Mouse (Mus musculus) intestine, embryonic 15.5 days (tissue): ENCODE results near the gene Cst3. TPM values are rescaled to one million over a fixed set of nuclear protein-coding genes. Genes with fewer than 3 reads are reported as not detected.

Source experiments
- ATAC-seq: fragments of 200-750 bp; cut with Nextera tagmentation; 2 replicates; pipeline ENCODE4 v1.8.0; 2017; ENCODE audit warnings: moderate TSS enrichment, moderate library complexity
- H3K27ac ChIP-seq: fragments of 300-500 bp; sonication (generic); 2 replicates; pipeline ENCODE4 v1.5.1; 2015; ENCODE audit warnings: mild to moderate bottlenecking, inconsistent platforms
- H3K27me3 ChIP-seq: fragments of 300-500 bp; sonication (generic); replicated peaks from 2 replicates; pipeline ENCODE4 v1.6.1; 2015; ENCODE audit warnings: inconsistent platforms
- H3K36me3 ChIP-seq: fragments of 300-500 bp; sonication (generic); 2 replicates; pipeline ENCODE4 v1.6.1; 2015; ENCODE audit warnings: inconsistent platforms
- H3K4me1 ChIP-seq: fragments of 300-500 bp; sonication (generic); replicated peaks from 2 replicates; pipeline ENCODE4 v1.6.1; 2015; ENCODE audit warnings: inconsistent platforms
- H3K4me2 ChIP-seq: fragments of 300-500 bp; sonication (generic); replicated peaks from 2 replicates; pipeline ENCODE4 v1.6.1; 2015; ENCODE audit warnings: mild to moderate bottlenecking, inconsistent platforms
- H3K4me3 ChIP-seq: fragments of 300-500 bp; sonication (generic); replicated peaks from 2 replicates; pipeline ENCODE4 v1.5.1; 2015; ENCODE audit warnings: inconsistent platforms
- H3K9ac ChIP-seq: fragments of 300-500 bp; sonication (generic); 2 replicates; pipeline ENCODE4 v1.6.1; 2015; ENCODE audit warnings: inconsistent platforms
- H3K9me3 ChIP-seq: fragments of 300-500 bp; sonication (generic); 2 replicates; pipeline ENCODE4 v1.6.1; 2016; ENCODE audit warnings: inconsistent platforms
- WGBS: fragments of 180-500 bp; shearing (Covaris S2); methylation state at CpG from one replicate; pipeline ENCODE4 v1.1.7; 2015; 5-methylcytosine and 5-hydroxymethylcytosine counted together
- polyA plus RNA-seq: library from polyadenylated mRNA; unstranded; fragments of >200 nt; fragmentation: Nextera tagmentation; extraction: Ambion mirVana; gene quantifications from 2 replicates; pipeline ENCODE4 v1.2.1, GENCODE M21; 2015

The Cst3 gene
- polyA plus RNA-seq = 349 and 390 TPM in 2 replicates

DNA sequence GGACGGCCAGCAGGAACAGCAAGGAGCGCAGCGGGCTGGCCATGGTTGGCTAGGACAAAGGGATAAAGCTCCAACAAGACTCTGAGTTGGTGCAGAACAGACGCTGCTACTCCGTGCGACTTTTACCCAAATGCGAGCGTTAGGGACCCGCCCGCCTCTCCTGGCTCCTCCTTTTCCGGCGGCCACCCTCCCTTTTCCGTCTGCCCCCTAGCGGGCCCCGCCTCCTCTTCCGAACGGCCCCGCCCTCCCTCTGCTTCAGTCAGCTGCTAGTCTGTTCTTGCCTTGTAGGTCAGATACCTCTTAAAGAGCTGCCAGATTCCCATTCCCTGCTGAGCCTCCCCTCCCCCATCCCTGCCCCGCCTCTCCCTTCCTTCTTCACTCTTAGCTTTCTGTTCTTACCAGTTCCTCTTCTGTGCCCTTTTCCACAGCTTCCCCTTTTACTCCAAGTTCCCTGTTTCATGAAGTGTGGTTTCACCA is at the start of gene Cst3:
Gene Cst3 (minus strand): TSS at position 358 of the 477 bp plus-strand sequence.
- peak within 1 kb of the TSS; percentile 73 for H3K4me3 ChIP-seq

DNA sequence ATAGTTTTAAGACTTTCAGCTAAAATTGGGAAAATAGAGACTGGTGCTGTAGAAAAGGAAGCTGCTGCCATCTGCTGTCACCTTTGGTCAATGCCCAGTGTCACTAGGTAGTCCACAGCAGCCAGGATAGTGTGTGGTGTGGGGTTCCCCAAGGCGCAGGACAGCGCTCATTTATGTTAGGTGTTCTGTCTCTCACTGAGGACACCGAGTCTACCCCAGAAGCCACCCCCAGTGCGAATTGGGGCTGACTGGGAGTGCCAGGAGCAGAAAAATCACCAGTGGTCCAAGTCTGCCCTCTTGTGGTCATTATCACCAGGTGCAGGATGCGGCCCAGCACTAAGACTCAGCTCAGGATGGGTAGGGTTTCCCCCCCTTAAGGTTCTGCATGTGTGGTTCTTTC is 26.8 kb upstream of the Cst3 start:
- H3K9me3 ChIP-seq = no peaks in the 10 kb centered on the region
- H3K4me3 ChIP-seq = no peak overlapping the region
- peak; percentile 86 for ATAC-seq
- no peaks in the 10 kb centered on the region for H3K36me3 ChIP-seq
- H3K4me2 ChIP-seq = peak overlapping the region; percentile 34
- H3K27ac ChIP-seq = no peak overlapping the region
- H3K27me3 ChIP-seq = no peaks in the 10 kb centered on the region
- no peaks in the 10 kb centered on the region for H3K4me1 ChIP-seq
- no peak overlapping the region for H3K9ac ChIP-seq
- WGBS = 8% methylated on average over 5 of the region's 5 CpGs

More for the DNA sequence above, at the start of gene Cst3:
- Histone ChIP-seq H3K4me2 (peak within 1 kb of the TSS; percentile 64), H3K9ac (peak within 1 kb of the TSS; percentile 83), H3K27ac (peak within 1 kb of the TSS; percentile 88), H3K27me3 (no peaks in the 10 kb centered on the region), H3K9me3 (no peaks in the 10 kb centered on the region), H3K36me3 (0 out of 2 replicates have a peak, but pooled peaks cover 5% of the 10 kb centered on the region), H3K4me1 (peaks cover 17% of the 10 kb centered on the region; the same call in 1 of the 2 replicates)
- ATAC-seq = peak; percentile 98
- WGBS = under 1% methylated on average over 18 of the region's 19 CpGs

DNA sequence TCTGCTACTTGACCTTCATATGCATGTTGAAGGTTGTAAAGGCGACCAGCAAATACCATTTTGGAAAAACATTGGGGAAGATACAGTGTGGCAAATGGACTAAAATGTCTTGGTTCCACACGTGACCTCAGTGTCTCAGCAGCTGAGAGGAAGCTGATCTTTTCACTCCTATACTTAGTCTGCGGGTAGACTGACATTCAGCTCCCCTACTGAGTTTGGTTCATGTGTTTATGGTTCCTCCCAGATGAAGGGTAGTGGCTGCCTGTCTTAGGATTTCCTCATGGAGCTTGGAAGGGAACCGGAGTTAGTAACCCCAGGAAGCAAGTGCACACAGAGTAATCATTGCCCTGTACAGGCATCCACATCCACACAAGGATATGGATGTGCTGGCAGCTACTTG is 24.8 kb upstream of the Cst3 start:
- ATAC-seq = no peak
- whole genome bisulfite sequencing = 68% methylated on average over 4 of the region's 4 CpGs

GRCm38 (mm10) chr2:148896219-148896618 is 20.7 kb upstream of the Cst3 start:
- no peak overlapping the region for H3K4me2 ChIP-seq
- H3K9ac ChIP-seq = no peak overlapping the region
- H3K27me3 ChIP-seq = no peaks in the 10 kb centered on the region
- H3K4me1 ChIP-seq = no peaks in the 10 kb centered on the region
- H3K27ac ChIP-seq = no peak overlapping the region
- 77% methylated on average over 1 of the region's 1 CpGs for WGBS
- ATAC-seq = no peak
- H3K9me3 ChIP-seq = no peaks in the 10 kb centered on the region
- no peaks in the 10 kb centered on the region for H3K36me3 ChIP-seq
- no peak overlapping the region for H3K4me3 ChIP-seq

More for the DNA sequence above, 24.8 kb upstream of the Cst3 start:
- no peaks in the 10 kb centered on the region for H3K36me3 ChIP-seq
- H3K4me1 ChIP-seq = no peaks in the 10 kb centered on the region
- H3K9me3 ChIP-seq = no peaks in the 10 kb centered on the region
- no peaks in the 10 kb centered on the region for H3K27me3 ChIP-seq
- H3K9ac ChIP-seq = no peak overlapping the region
- H3K27ac ChIP-seq = no peak overlapping the region
- H3K4me3 ChIP-seq = no peak overlapping the region
- no peak overlapping the region for H3K4me2 ChIP-seq

- H3K27me3 ChIP-seq = no peaks in the 10 kb centered on the region
- no peak overlapping the region for H3K27ac ChIP-seq
- no peak for ATAC-seq
- H3K36me3 ChIP-seq = no peaks in the 10 kb centered on the region
- no peaks in the 10 kb centered on the region for H3K4me1 ChIP-seq
- H3K4me3 ChIP-seq = no peak overlapping the region
- H3K4me2 ChIP-seq = no peak overlapping the region
- H3K9ac ChIP-seq = no peak overlapping the region
- H3K9me3 ChIP-seq = no peaks in the 10 kb centered on the region
Measured at GRCm38 (mm10) chr2:148893107-148893506, 17.6 kb upstream of the Cst3 start.

GRCm38 (mm10) chr2:148890021-148890851 is 14.7 kb upstream of the Cst3 start:
- H3K27ac ChIP-seq = no peak overlapping the region
- no peak overlapping the region for H3K9ac ChIP-seq
- H3K4me2 ChIP-seq = no peak overlapping the region
- no peak overlapping the region for H3K4me3 ChIP-seq
- no peaks in the 10 kb centered on the region for H3K4me1 ChIP-seq
- ATAC-seq = no peak; the same call in 1 of the 2 replicates
- H3K27me3 ChIP-seq = no peaks in the 10 kb centered on the region
- H3K9me3 ChIP-seq = no peaks in the 10 kb centered on the region
- no peaks in the 10 kb centered on the region for H3K36me3 ChIP-seq
- WGBS = 70% methylated on average over 5 of the region's 5 CpGs

GRCm38 (mm10) chr2:148889331-148890010 is 14.0 kb upstream of the Cst3 start:
- 71% methylated on average over 3 of the region's 3 CpGs for WGBS

DNA sequence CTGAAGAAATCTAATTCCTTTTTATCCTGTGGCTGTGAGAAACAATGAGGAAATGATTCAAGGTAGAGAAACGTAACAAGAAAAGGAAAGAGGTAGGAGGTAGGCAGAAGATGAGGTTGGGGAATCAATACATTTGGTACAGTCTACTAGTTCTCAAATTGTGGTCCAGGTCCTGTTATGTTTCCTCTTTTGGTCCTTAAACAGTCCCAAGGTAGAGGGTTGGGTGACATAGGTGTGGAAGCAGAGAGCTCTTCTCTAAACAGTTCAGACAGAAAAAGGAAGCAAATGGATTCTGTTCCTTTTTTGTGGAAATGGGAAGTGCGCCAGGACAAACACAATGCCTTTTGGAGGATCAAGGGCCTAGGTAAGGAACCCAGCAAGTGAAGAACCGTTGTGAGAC is 13.4 kb upstream of the Cst3 start:
- Histone ChIP-seq H3K4me1 (no peaks in the 10 kb centered on the region), H3K27ac (no peak overlapping the region), H3K4me3 (no peak overlapping the region), H3K36me3 (no peaks in the 10 kb centered on the region), H3K9me3 (no peaks in the 10 kb centered on the region), H3K27me3 (no peaks in the 10 kb centered on the region), H3K4me2 (no peak overlapping the region), H3K9ac (no peak overlapping the region)
- WGBS = 83% methylated on average over 3 of the region's 3 CpGs
- ATAC-seq = no peak

More at GRCm38 (mm10) chr2:148889331-148890010, 14.0 kb upstream of the Cst3 start:
- Histone ChIP-seq H3K9me3 (no peaks in the 10 kb centered on the region), H3K4me1 (no peaks in the 10 kb centered on the region), H3K27me3 (no peaks in the 10 kb centered on the region), H3K27ac (no peak overlapping the region), H3K4me3 (no peak overlapping the region), H3K4me2 (no peak overlapping the region), H3K9ac (no peak overlapping the region), H3K36me3 (no peaks in the 10 kb centered on the region)
- no peak for ATAC-seq

GRCm38 (mm10) chr2:148884738-148885137 is 9.2 kb upstream of the Cst3 start:
- H3K4me3 ChIP-seq = no peak overlapping the region
- H3K4me1 ChIP-seq = no peaks in the 10 kb centered on the region
- no peak overlapping the region for H3K4me2 ChIP-seq
- H3K27ac ChIP-seq = no peak overlapping the region
- H3K9ac ChIP-seq = no peak overlapping the region
- no peaks in the 10 kb centered on the region for H3K9me3 ChIP-seq
- no peaks in the 10 kb centered on the region for H3K36me3 ChIP-seq
- H3K27me3 ChIP-seq = no peaks in the 10 kb centered on the region
- ATAC-seq = no peak

GRCm38 (mm10) chr2:148879199-148879598 is 3.7 kb upstream of the Cst3 start:
- ATAC-seq = no peak
- Histone ChIP-seq H3K9ac (no peak overlapping the region), H3K9me3 (no peaks in the 10 kb centered on the region), H3K4me1 (peaks cover 5% of the 10 kb centered on the region; the same call in 1 of the 2 replicates), H3K27ac (no peak overlapping the region), H3K4me2 (no peak overlapping the region), H3K27me3 (no peaks in the 10 kb centered on the region), H3K36me3 (no peaks in the 10 kb centered on the region), H3K4me3 (no peak overlapping the region)
- 70% methylated on average over 1 of the region's 1 CpGs for WGBS

DNA sequence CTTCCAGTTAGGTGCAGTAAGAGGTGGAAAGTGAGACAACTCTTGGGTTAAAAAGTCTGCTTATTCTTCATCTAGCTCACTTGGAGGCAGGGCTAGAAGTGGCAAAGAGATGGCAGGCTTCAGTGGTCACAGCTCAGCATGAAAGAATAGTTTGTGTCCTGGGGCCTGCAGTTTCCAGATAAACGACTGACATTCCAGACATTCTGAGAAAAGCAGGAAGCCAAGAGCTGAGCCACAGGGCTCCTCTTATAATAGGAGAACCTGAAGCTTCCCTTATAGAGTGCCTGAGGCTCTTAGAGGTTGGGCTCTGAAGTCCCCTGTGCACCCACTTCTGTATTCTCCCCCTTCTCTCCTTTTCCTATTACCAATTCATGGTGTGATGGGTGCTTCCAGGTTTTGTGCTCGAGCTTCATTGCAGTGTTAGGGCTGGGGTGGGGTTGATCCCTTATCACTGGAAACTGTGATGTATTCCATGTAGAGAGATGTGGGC is 3.2 kb upstream of the Cst3 start:
- no peaks in the 10 kb centered on the region for H3K36me3 ChIP-seq
- no peaks in the 10 kb centered on the region for H3K27me3 ChIP-seq
- no peak overlapping the region for H3K9ac ChIP-seq
- 11% methylated on average over 2 of the region's 2 CpGs for WGBS
- no peak for ATAC-seq
- no peak overlapping the region for H3K4me2 ChIP-seq
- H3K4me3 ChIP-seq = no peak overlapping the region
- H3K27ac ChIP-seq = no peak overlapping the region
- H3K4me1 ChIP-seq = peaks cover 10% of the 10 kb centered on the region; the same call in 1 of the 2 replicates
- no peaks in the 10 kb centered on the region for H3K9me3 ChIP-seq

DNA sequence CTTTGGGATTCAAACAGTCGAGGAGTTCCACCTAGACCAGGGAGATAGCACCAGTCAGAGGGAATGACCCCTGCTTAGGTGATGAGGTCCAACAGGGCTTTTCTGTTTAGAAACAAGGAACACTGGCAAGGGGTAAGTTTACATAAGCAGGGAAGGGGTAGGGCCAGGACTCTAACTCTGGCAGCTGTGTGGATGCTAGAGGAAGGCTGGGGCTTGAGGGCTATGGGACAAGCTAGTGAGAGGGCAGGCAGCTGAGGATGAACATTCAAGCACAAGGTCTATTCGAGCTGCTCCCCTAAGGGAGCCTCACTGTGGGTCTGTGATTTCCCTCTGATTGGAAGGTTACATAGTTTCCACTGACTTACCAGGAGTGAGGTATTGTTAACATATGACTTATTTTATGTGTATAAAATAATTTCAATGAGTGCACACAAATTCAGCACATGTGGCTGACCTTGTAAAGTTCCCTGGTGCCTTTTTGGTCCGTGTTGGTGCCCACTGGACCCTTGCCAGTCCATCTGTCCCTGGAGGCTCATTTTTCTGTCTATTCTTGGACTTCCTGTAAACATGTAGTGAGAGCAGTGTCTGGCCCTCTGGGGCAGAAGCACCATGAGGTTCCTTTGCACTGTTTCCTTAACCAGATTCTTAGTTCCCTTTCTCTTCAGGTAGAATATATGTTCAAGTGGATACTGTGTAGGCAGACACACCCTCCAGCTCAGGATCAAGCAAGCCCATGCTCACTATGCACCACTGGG is 1.7 kb upstream of the Cst3 start:
- ATAC-seq = no peak
- H3K4me2 ChIP-seq = no peak overlapping the region
- no peaks in the 10 kb centered on the region for H3K9me3 ChIP-seq
- H3K4me1 ChIP-seq = peaks cover 17% of the 10 kb centered on the region; the same call in 1 of the 2 replicates
- H3K36me3 ChIP-seq = no peaks in the 10 kb centered on the region
- H3K9ac ChIP-seq = no peak overlapping the region
- H3K27me3 ChIP-seq = no peaks in the 10 kb centered on the region
- no peak overlapping the region for H3K4me3 ChIP-seq
- 0 out of 2 replicates have a peak overlapping the region, but pooled peaks have one; percentile 40 for H3K27ac ChIP-seq
- 16% methylated on average over 3 of the region's 3 CpGs for WGBS
